Mouse (Mus musculus) left cerebral cortex, adult 9 months (tissue): Measurements from ENCODE around the gene Pnpo.

Experiments
- DNase-seq, 2 experiments: peaks; one replicate each; pipeline ENCODE4 v3.0.0; 2022; ENCODE audit warnings: low spot score in 2 of 2

Pnpo gene

GRCm38 (mm10) chr11:96943746-96944304 lies at the start of gene Pnpo:
Pnpo (minus strand) TSS chr11:96943986.
- DNase-seq, result peak; percentile 94 to 96

GRCm38 (mm10) chr11:96992722-96993311 lies 49.0 kb upstream of the Pnpo start:
- DNase-seq, result no peak

GRCm38 (mm10) chr11:96991501-96991900 lies 47.7 kb upstream of the Pnpo start:
- no peak for DNase-seq

- DNase-seq, result peak in 1 of 2 experiments; percentile 36
These were observed 44.3 kb upstream of the Pnpo start for GRCm38 (mm10) chr11:96987873-96988655.

GRCm38 (mm10) chr11:96986463-96986862 lies 42.7 kb upstream of the Pnpo start:
- DNase-seq, result no peak

GRCm38 (mm10) chr11:96984903-96985302 lies 41.1 kb upstream of the Pnpo start:
- DNase-seq, result no peak

GRCm38 (mm10) chr11:96982859-96983258 lies 39.1 kb upstream of the Pnpo start, which contains the start of gene Sp2:
Sp2 (minus strand) TSS chr11:96982959.
- DNase-seq, result no peak

- DNase-seq, result peak in 1 of 2 experiments; percentile 83
These were observed 38.6 kb upstream of the Pnpo start for GRCm38 (mm10) chr11:96982355-96982754.

GRCm38 (mm10) chr11:96981461-96981860 lies 37.7 kb upstream of the Pnpo start:
- DNase-seq, result no peak

- no peak for DNase-seq
These were observed 36.2 kb upstream of the Pnpo start for GRCm38 (mm10) chr11:96980021-96980420.

- DNase-seq, result no peak
These were observed 35.5 kb upstream of the Pnpo start for GRCm38 (mm10) chr11:96979329-96979728.

- peak in 1 of 2 experiments; percentile 34 for DNase-seq
These were observed 34.8 kb upstream of the Pnpo start for GRCm38 (mm10) chr11:96978401-96979246.

- DNase-seq, result peak; percentile 100
These were observed 34.0 kb upstream of the Pnpo start for GRCm38 (mm10) chr11:96977606-96978400.

- no peak for DNase-seq
These were observed 33.3 kb upstream of the Pnpo start for GRCm38 (mm10) chr11:96976911-96977591.

- no peak for DNase-seq
These were observed 32.5 kb upstream of the Pnpo start for GRCm38 (mm10) chr11:96976379-96976687.

- no peak for DNase-seq
These were observed 32.0 kb upstream of the Pnpo start for GRCm38 (mm10) chr11:96975511-96976378.

GRCm38 (mm10) chr11:96974813-96975212 lies 31.0 kb upstream of the Pnpo start:
- DNase-seq, result no peak

GRCm38 (mm10) chr11:96973426-96973964 lies 29.7 kb upstream of the Pnpo start:
- DNase-seq, result no peak

GRCm38 (mm10) chr11:96972906-96973305 lies 29.1 kb upstream of the Pnpo start:
- no peak for DNase-seq
